Mouse (Mus musculus): ENCODE measurements at regions not wholly inside any gene's neighbourhood (a gene's known extent, or its start where the extent isn't known, plus 50 kb on each side); places are given as distances from the start of the nearest gene placed in this dataset.
"Not testable (repeated sequence)": the region's sequence is repeated elsewhere in the genome, so short reads cannot be mapped to it uniquely, and the experiment has no call there.

- no peak for DNase-seq (ENCODE audit: extremely low read depth)
- Histone ChIP-seq H3K4me1 (ENCODE audit: control insufficient read depth in 1 of 2, insufficient read depth in 2 of 2) (no peaks in the 10 kb centered on the region), H3K4me2 (ENCODE audit: insufficient read depth, low read depth, poor library complexity, severe bottlenecking) (no peak overlapping the region), H3K27ac (ENCODE audit: insufficient read depth, low read depth) (no peak overlapping the region), H3K79me2 (replicated peaks; ENCODE audit: control insufficient read depth, extremely low read depth, insufficient read depth, poor library complexity, severe bottlenecking) (no peaks in the 10 kb centered on the region), H3K4me3 (replicated peaks in 1 of 3; ENCODE audit: low read depth in 2 of 3, low read length in 2 of 3, poor library complexity in 1 of 3) (no peak overlapping the region), H3K36me3 (replicated peaks in 1 of 2; ENCODE audit: control insufficient read depth in 1 of 2, insufficient read depth in 1 of 2, low read length in 1 of 2) (no peaks in the 10 kb centered on the region), H3K9ac (ENCODE audit: insufficient read depth, low read depth) (no peak overlapping the region), H3K27me3 (replicated peaks) (no peaks in the 10 kb centered on the region), H3K9me3 (replicated peaks; ENCODE audit: low read length) (no peaks in the 10 kb centered on the region)
- dilution Hi-C loops (cut with MboI; ENCODE audit: extremely low pct_ligation_motif_present, extremely low pct_unique_long_range_greater_than_20kb, low sequenced_read_pairs) (no loop called here), in situ Hi-C loops (cut with MboI; ENCODE audit: low pct_ligation_motif_present, low pct_unique_long_range_greater_than_20kb, low sequenced_read_pairs) (loop anchor here (5.0 kb wide), 1 partner anchor 37 kb away; no protein-coding TSS in a partner anchor)
- TF ChIP-seq POLR2A (IDR thresholded peaks at IDR 0.05; ENCODE audit: low read depth, low read length) (no peak), USF1 (IDR thresholded peaks at IDR 0.05; ENCODE audit: low read depth, low read length) (no peak), EP300 (IDR thresholded peaks at IDR 0.05; ENCODE audit: low read length) (no peak), POLR2AphosphoS2 (IDR thresholded peaks at IDR 0.05; ENCODE audit: low read depth, low read length) (no peak), TBP (conservative IDR thresholded peaks at IDR 0.05; ENCODE audit: low read depth, low read length) (no peak), UBTF (IDR thresholded peaks at IDR 0.05; ENCODE audit: low read depth, low read length) (no peak), TCF12 (IDR thresholded peaks at IDR 0.05; ENCODE audit: low read depth, low read length) (no peak), USF2 (conservative IDR thresholded peaks at IDR 0.05; ENCODE audit: low read depth, low read length) (no peak), SIN3A (IDR thresholded peaks at IDR 0.05; ENCODE audit: low read length) (no peak), MAFK (IDR thresholded peaks at IDR 0.05; ENCODE audit: insufficient replicate concordance, low read length) (no peak), MAZ (IDR thresholded peaks at IDR 0.05; ENCODE audit: low read depth, low read length) (no peak), E2F4 (IDR thresholded peaks at IDR 0.05; ENCODE audit: insufficient replicate concordance, low read depth, low read length) (no peak), MXI1 (IDR thresholded peaks at IDR 0.05; ENCODE audit: low read depth, low read length) (no peak), CHD1 (IDR thresholded peaks at IDR 0.05; ENCODE audit: low read depth, low read length) (no peak), SMC3 (IDR thresholded peaks at IDR 0.05; ENCODE audit: low read depth, low read length) (no peak)
Measured at GRCm38 (mm10) chr16:9094201-9094600, 264.3 kb downstream of the 1810013L24Rik start.

GRCm38 (mm10) chr16:9106211-9106610 lies 276.3 kb downstream of the 1810013L24Rik start:
- no peak overlapping the region for H3K4me2 ChIP-seq (ENCODE audit: insufficient read depth, low read depth, poor library complexity, severe bottlenecking)
- dilution Hi-C loops (cut with MboI; ENCODE audit: extremely low pct_ligation_motif_present, extremely low pct_unique_long_range_greater_than_20kb, low sequenced_read_pairs), result no loop called here
- TF ChIP-seq GABPA (IDR thresholded peaks at IDR 0.05; ENCODE audit: insufficient replicate concordance, low read depth, low read length) (no peak), JUN (IDR thresholded peaks at IDR 0.05; ENCODE audit: insufficient read depth, low read depth, low read length) (no peak), TBP (conservative IDR thresholded peaks at IDR 0.05; ENCODE audit: low read depth, low read length) (no peak), NELFE (IDR thresholded peaks at IDR 0.05; ENCODE audit: low read depth, low read length) (no peak), CHD2 (IDR thresholded peaks at IDR 0.05; ENCODE audit: low read length) (no peak), ETS1 (conservative IDR thresholded peaks at IDR 0.05; ENCODE audit: low read depth, low read length) (no peak), SMC3 (IDR thresholded peaks at IDR 0.05; ENCODE audit: low read depth, low read length) (no peak), RCOR1 (conservative IDR thresholded peaks at IDR 0.05; ENCODE audit: low read depth, low read length) (no peak), MAX (IDR thresholded peaks at IDR 0.05; ENCODE audit: low read length) (no peak), MAZ (IDR thresholded peaks at IDR 0.05; ENCODE audit: low read depth, low read length) (no peak), SIN3A (IDR thresholded peaks at IDR 0.05; ENCODE audit: low read length) (no peak), E2F4 (IDR thresholded peaks at IDR 0.05; ENCODE audit: insufficient replicate concordance, low read depth, low read length) (no peak), NRF1 (IDR thresholded peaks at IDR 0.05; ENCODE audit: low read depth, low read length) (no peak), USF1 (IDR thresholded peaks at IDR 0.05; ENCODE audit: low read depth, low read length) (no peak)
- H3K9ac ChIP-seq (ENCODE audit: insufficient read depth, low read depth), result no peak overlapping the region
- peaks cover 8% of the 10 kb centered on the region for H3K9me3 ChIP-seq (replicated peaks; ENCODE audit: low read length)
- H3K27me3 ChIP-seq (replicated peaks), result peaks cover 14% of the 10 kb centered on the region
- H3K4me1 ChIP-seq (ENCODE audit: control insufficient read depth in 1 of 2, insufficient read depth in 2 of 2), result no peaks in the 10 kb centered on the region
- no peaks in the 10 kb centered on the region for H3K36me3 ChIP-seq (replicated peaks in 1 of 2; ENCODE audit: control insufficient read depth in 1 of 2, insufficient read depth in 1 of 2, low read length in 1 of 2)
- no peaks in the 10 kb centered on the region for H3K79me2 ChIP-seq (replicated peaks; ENCODE audit: control insufficient read depth, extremely low read depth, insufficient read depth, poor library complexity, severe bottlenecking)
- H3K27ac ChIP-seq (ENCODE audit: insufficient read depth, low read depth), result no peak overlapping the region
- in situ Hi-C loops (cut with MboI; ENCODE audit: low pct_ligation_motif_present, low pct_unique_long_range_greater_than_20kb, low sequenced_read_pairs), result no loop called here
- DNase-seq (ENCODE audit: extremely low read depth), result no peak
- no peak overlapping the region for H3K4me3 ChIP-seq (replicated peaks in 1 of 3; ENCODE audit: low read depth in 2 of 3, low read length in 2 of 3, poor library complexity in 1 of 3)

GRCm38 (mm10) chr16:9106676-9107075 lies 276.8 kb downstream of the 1810013L24Rik start:
- dilution Hi-C loops (cut with MboI; ENCODE audit: extremely low pct_ligation_motif_present, extremely low pct_unique_long_range_greater_than_20kb, low sequenced_read_pairs); H3K4me1 ChIP-seq (ENCODE audit: control insufficient read depth in 1 of 2, insufficient read depth in 2 of 2); H3K9ac ChIP-seq (ENCODE audit: insufficient read depth, low read depth); DNase-seq (ENCODE audit: extremely low read depth); H3K79me2 ChIP-seq (replicated peaks; ENCODE audit: control insufficient read depth, extremely low read depth, insufficient read depth, poor library complexity, severe bottlenecking); H3K36me3 ChIP-seq (replicated peaks in 1 of 2; ENCODE audit: control insufficient read depth in 1 of 2, insufficient read depth in 1 of 2, low read length in 1 of 2); H3K9me3 ChIP-seq (replicated peaks; ENCODE audit: low read length); H3K4me3 ChIP-seq (replicated peaks in 1 of 3; ENCODE audit: low read depth in 2 of 3, low read length in 2 of 3, poor library complexity in 1 of 3); in situ Hi-C loops (cut with MboI; ENCODE audit: low pct_ligation_motif_present, low pct_unique_long_range_greater_than_20kb, low sequenced_read_pairs); H3K27ac ChIP-seq (ENCODE audit: insufficient read depth, low read depth); H3K4me2 ChIP-seq (ENCODE audit: insufficient read depth, low read depth, poor library complexity, severe bottlenecking): not testable (repeated sequence)
- peaks cover 12% of the 10 kb centered on the region for H3K27me3 ChIP-seq (replicated peaks)

All from CH12.LX (cell line).